Mouse (Mus musculus) liver, embryonic 13.5 days (tissue): ENCODE measurements around the gene Atp1a3. TPM values are rescaled to one million over a fixed set of nuclear protein-coding genes. Genes with fewer than 3 reads are reported as not detected.

Experiments
- ATAC-seq: fragments of 200-750 bp; cut with Nextera tagmentation; 2 replicates; pipeline ENCODE4 v1.8.0; 2017; ENCODE audit warnings: low read depth, mild to moderate bottlenecking, moderate number of reproducible peaks, moderate library complexity
- DNase-seq: peaks from one replicate; pipeline ENCODE4 v3.0.0; 2022
- H3K27ac ChIP-seq: fragments of 300-500 bp; sonication (generic); 2 replicates; pipeline ENCODE4 v1.5.1; 2015; ENCODE audit warnings: moderate library complexity, mild to moderate bottlenecking, inconsistent platforms
- H3K27me3 ChIP-seq: fragments of 300-500 bp; sonication (generic); 2 replicates; pipeline ENCODE4 v1.6.1; 2015; ENCODE audit warnings: mild to moderate bottlenecking, inconsistent platforms
- H3K36me3 ChIP-seq: fragments of 300-500 bp; sonication (generic); 2 replicates; pipeline ENCODE4 v1.6.1; 2015; ENCODE audit warnings: mild to moderate bottlenecking, inconsistent platforms
- H3K4me1 ChIP-seq: fragments of 300-500 bp; sonication (generic); replicated peaks from 2 replicates; pipeline ENCODE4 v1.6.1; 2015; ENCODE audit warnings: inconsistent platforms
- H3K4me2 ChIP-seq: fragments of 300-500 bp; sonication (generic); 2 replicates; pipeline ENCODE4 v1.6.1; 2015; ENCODE audit warnings: inconsistent platforms, mild to moderate bottlenecking, moderate library complexity
- H3K4me3 ChIP-seq: fragments of 300-500 bp; sonication (generic); replicated peaks from 2 replicates; pipeline ENCODE4 v1.5.1; 2015; ENCODE audit warnings: mild to moderate bottlenecking, inconsistent platforms
- H3K9ac ChIP-seq: fragments of 300-500 bp; sonication (generic); 2 replicates; pipeline ENCODE4 v1.6.1; 2015; ENCODE audit warnings: mild to moderate bottlenecking, inconsistent platforms
- H3K9me3 ChIP-seq: fragments of 300-500 bp; sonication (generic); replicated peaks from 2 replicates; pipeline ENCODE4 v1.6.1; 2016; ENCODE audit warnings: inconsistent platforms
- WGBS: fragments of 180-500 bp; shearing (Covaris S2); methylation state at CpG from one replicate; pipeline ENCODE4 v1.1.7; 2015; ENCODE audit not compliant: insufficient replicate concordance; 5-methylcytosine and 5-hydroxymethylcytosine counted together
- polyA plus RNA-seq: library from polyadenylated mRNA; unstranded; fragments of >200 nt; fragmentation: Nextera tagmentation; extraction: Ambion mirVana; gene quantifications from 2 replicates; pipeline ENCODE4 v1.2.1, GENCODE M21; 2015

The Atp1a3 gene
- polyA plus RNA-seq, 1 experiment from 2014 or later, result 0.82 TPM

DNA sequence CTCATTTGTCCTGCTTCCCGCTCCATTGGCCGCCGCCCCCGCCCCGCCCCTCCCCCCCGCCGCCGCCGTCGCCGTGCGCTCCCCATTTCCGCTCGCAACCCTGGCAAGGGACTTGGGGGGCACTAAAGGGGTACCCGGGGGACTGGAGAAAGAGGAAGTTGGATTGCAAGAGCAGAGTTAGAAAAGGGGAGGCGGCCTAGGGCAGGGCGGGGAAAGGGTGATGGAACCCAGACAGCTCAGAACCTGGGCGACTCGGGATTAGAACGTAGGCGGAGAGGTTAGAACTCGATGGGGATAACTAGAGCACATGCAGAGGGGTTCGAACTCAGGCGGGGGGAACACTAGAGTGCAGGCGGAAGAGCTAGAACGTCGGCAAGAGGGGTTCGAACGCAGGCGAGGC, 51.3 kb downstream of the Atp1a3 start:
- DNase-seq (no peak), ATAC-seq (no peak)
- Histone ChIP-seq H3K27me3 (peaks cover 81% of the 10 kb centered on the region), H3K4me1 (no peaks in the 10 kb centered on the region), H3K4me3 (peak overlapping the region; percentile 34), H3K9ac (no peak overlapping the region), H3K27ac (no peak overlapping the region), H3K9me3 (no peaks in the 10 kb centered on the region), H3K4me2 (peak overlapping the region; percentile 51), H3K36me3 (no peaks in the 10 kb centered on the region)
- WGBS, result 2% methylated on average over 30 of the region's 30 CpGs

DNA sequence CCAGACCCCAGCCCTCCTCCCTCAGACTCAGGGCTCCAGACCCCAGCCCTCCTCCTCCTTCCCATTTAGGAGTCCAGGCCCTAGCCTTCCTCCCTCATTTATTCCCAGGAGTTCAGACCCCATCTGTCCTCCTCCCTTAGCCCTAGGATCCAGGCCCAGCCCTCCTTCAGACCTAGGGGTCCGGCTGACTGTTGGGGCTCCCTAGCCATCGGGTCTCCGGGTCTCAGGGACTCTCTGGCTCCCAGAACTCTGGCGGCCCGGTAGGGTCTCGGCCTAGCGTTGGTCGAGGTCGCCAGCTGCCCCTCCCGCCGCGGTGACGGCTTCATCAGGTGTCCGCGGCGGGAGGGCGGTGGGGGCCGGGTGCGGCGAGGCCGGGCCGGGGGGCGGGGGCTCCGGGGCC, 51.8 kb downstream of the Atp1a3 start:
- Histone ChIP-seq H3K4me1 (no peaks in the 10 kb centered on the region), H3K27ac (no peak overlapping the region), H3K4me3 (peak overlapping the region; percentile 34), H3K27me3 (peaks cover 85% of the 10 kb centered on the region), H3K9me3 (no peaks in the 10 kb centered on the region), H3K9ac (no peak overlapping the region), H3K36me3 (no peaks in the 10 kb centered on the region), H3K4me2 (peak overlapping the region; percentile 51)
- WGBS, result 3% methylated on average over 24 of the region's 24 CpGs
- no peak for DNase-seq
- no peak for ATAC-seq

DNA sequence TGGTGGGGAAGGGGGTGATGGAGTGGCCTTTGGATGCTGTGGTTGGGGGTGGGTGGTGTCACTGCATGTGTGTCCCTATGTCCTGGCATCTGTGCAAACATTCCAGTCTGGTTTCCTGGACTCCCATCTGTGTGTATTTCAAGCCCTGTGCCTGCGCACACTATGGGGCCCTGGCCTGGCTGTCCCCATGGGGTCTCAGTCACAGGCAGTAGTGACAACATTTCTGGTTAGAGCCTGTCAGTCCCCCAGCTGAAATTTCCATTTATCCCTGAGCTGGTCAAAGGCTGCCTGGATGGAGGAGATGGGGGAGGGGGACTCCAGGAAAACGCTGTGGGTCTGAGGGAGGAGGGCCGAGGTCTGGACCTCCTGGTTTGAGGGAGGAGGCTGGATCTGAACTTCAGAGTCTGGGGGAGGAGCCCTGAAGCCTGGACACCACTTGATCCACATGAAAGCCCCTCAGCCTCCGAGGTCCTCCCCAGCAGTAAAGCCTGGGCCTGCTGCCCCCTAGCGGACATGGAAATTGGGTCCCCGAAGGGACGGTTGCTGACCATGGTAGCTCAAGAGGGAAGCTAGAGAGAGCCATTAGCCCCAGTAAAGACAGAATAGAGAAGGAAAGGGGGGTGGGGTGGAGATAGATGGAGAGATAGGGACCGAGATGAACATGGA, 55.7 kb downstream of the Atp1a3 start:
- peaks cover 100% of the 10 kb centered on the region for H3K27me3 ChIP-seq
- no peaks in the 10 kb centered on the region for H3K36me3 ChIP-seq
- H3K4me3 ChIP-seq, result no peak overlapping the region
- H3K27ac ChIP-seq, result no peak overlapping the region
- DNase-seq, result peak; percentile 39
- WGBS, result 3% methylated on average over 8 of the region's 8 CpGs
- H3K4me1 ChIP-seq, result no peaks in the 10 kb centered on the region
- no peaks in the 10 kb centered on the region for H3K9me3 ChIP-seq
- 0 out of 2 replicates have a peak, but pooled peaks have one; percentile 23 for ATAC-seq
- H3K9ac ChIP-seq, result no peak overlapping the region
- H3K4me2 ChIP-seq, result no peak overlapping the region

DNA sequence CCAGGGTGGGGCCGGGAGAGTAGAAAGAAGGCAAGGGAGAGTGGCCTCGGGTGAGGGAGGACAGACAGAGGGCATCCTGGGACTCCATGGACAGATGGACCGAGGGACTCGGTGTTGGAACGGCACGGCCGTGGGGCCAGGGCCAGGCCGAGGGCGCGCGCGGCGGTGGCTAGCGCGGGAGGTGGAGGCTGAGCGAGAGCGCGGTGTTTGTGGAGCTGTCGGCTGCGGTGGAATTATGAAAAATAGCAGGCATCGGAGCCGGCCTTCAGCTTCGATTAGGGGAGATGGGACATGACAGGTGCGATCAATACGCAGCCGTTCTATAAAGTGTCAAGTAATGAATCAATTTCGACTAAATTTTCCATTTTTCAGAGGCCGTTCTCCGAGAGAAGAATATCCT, 57.0 kb downstream of the Atp1a3 start:
- 6% methylated on average over 29 of the region's 29 CpGs for WGBS

DNA sequence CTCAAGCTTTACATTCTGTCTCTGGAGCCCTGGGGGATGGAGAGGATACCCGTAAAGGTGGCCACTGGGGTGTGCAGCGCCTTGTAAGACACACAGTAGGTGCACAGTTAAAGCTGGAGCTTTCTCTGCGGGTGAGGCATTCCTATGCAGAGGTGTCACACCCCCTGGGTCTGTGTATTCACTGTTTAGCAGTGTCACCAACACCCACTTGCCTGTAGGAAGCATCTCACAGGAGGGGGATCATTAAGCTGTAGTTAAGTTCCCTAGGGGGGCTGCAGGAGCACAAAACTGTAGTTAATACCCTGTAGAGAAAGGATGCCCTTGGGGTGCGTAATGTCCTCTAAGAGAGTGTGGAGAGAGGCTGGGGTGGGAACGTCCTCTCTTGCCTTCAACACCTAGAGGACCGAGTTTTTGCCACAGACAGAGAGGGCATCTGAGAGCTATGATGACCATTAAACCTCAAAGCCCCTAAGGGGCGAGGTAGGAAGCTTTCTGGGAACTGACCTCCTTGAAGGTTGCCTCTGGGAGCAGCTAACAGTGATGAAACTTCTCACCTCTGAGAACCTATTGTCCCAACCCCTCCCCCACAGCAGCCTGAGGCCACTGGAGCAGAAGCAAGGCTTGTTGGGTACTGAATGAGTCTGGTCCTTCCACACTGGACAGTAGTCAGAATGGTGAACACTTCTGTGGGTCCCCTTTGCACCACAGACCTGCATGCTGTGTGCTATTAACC, 58.3 kb downstream of the Atp1a3 start:
- 3% methylated on average over 7 of the region's 7 CpGs for WGBS
- DNase-seq (no peak), ATAC-seq (no peak)
- peaks cover 7% of the 10 kb centered on the region; the same call in 1 of the 2 replicates for H3K4me1 ChIP-seq
- H3K4me3 ChIP-seq, result no peak overlapping the region
- no peak overlapping the region for H3K4me2 ChIP-seq
- H3K27ac ChIP-seq, result no peak overlapping the region
- peaks cover 100% of the 10 kb centered on the region for H3K27me3 ChIP-seq
- H3K9me3 ChIP-seq, result no peaks in the 10 kb centered on the region
- no peaks in the 10 kb centered on the region for H3K36me3 ChIP-seq
- no peak overlapping the region for H3K9ac ChIP-seq

More for the DNA sequence above, 57.0 kb downstream of the Atp1a3 start:
- Histone ChIP-seq H3K9me3 (no peaks in the 10 kb centered on the region), H3K27ac (no peak overlapping the region), H3K4me3 (no peak overlapping the region), H3K4me2 (no peak overlapping the region), H3K27me3 (peaks cover 100% of the 10 kb centered on the region), H3K9ac (no peak overlapping the region), H3K4me1 (peaks cover 7% of the 10 kb centered on the region; the same call in 1 of the 2 replicates), H3K36me3 (no peaks in the 10 kb centered on the region)
- ATAC-seq (no peak), DNase-seq (no peak)

DNA sequence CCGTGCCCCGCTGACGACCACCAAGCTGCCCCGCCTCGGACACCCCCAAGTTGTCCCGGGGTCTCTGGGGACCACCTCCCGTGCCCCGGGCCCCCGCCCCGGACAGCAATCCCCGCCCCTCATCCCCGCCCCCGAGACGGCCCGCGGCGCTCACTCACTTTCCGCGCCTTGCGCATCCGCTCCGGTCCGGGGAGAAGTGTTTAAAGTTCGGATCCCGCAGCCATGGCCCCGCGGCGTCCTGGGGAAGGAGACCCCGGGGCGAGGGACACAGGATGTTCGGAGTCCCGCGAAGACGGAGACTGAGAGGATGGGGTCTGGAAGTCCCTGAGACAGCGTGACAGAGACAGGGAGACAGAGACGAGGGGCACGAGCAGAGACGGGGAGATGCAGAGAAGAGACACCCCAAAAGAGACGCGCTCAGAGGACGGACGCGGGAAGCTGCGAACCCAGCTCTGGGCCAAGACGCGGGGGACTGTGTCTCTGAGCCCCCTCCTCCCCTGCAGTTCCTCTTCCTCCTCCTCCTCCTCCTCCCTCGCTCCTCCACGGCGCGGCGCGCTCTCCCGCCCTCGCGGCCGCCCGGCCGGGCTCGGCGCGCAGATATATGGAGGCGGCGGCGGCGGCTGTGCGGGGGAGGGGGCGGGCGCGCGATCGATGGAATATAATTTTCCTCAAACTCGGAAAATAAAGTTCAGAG, 61.4 kb downstream of the Atp1a3 start, which contains the start of gene Gm4881:
Gene Gm4881 (minus strand): TSS at position 238 of the 694 bp plus-strand sequence.
- Histone ChIP-seq H3K27me3 (peaks cover 100% of the 10 kb centered on the region), H3K36me3 (no peaks in the 10 kb centered on the region), H3K4me1 (peaks cover 7% of the 10 kb centered on the region; the same call in 1 of the 2 replicates), H3K9me3 (no peaks in the 10 kb centered on the region), H3K4me2 (peak within 1 kb of the TSS; percentile 48), H3K4me3 (peak within 1 kb of the TSS; percentile 33), H3K27ac (no peak within 1 kb of the TSS), H3K9ac (no peak within 1 kb of the TSS)
- DNase-seq (no peak), ATAC-seq (no peak)
- WGBS, result 2% methylated on average over 67 of the region's 72 CpGs

DNA sequence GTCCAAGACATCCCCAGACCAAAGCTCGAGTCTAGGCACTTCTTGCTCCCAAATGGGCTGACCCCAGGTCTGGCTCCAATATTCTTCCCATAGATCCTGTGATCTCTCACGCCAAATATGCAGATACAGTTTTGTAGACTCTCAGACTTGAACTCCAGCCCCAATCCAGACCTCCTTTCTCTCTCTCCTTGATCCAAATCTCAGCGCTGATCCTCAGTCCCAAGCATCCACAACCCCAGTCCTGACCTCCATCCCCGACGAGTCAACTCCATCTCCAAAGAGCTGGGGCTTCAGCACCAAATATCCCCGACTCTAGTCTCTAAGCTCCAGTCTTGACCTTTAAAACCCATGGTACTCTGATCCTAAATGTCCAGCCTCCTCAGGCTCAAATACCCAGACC, 62.1 kb downstream of the Atp1a3 start:
- DNase-seq (no peak), ATAC-seq (no peak)
- Histone ChIP-seq H3K4me2 (no peak overlapping the region), H3K36me3 (no peaks in the 10 kb centered on the region), H3K27ac (no peak overlapping the region), H3K4me1 (peaks cover 7% of the 10 kb centered on the region; the same call in 1 of the 2 replicates), H3K4me3 (no peak overlapping the region; the same call in 1 of the 2 replicates), H3K27me3 (peaks cover 99% of the 10 kb centered on the region), H3K9ac (no peak overlapping the region), H3K9me3 (no peaks in the 10 kb centered on the region)
- 7% methylated on average over 6 of the region's 6 CpGs for WGBS

DNA sequence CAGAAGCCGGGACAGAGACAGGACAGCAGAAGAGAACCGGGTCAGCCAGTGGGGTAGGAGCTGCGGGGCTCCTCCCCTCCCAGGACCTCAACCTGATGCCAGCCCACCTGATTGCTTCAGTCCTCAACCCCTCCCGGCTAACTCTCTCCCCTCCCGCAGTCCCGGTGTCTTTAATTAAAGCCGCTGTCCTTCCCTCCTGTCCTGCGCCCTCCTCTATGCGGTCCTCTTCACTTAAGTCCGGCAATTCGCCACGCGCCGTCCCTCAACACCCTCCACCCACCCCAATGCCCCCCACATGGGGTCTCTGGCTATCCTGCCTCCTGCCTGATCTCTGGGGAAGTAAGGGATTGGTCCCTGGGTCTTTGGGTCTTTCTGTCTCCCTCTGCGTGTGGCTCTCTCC, 74.1 kb downstream of the Atp1a3 start:
- DNase-seq, result no peak

DNA sequence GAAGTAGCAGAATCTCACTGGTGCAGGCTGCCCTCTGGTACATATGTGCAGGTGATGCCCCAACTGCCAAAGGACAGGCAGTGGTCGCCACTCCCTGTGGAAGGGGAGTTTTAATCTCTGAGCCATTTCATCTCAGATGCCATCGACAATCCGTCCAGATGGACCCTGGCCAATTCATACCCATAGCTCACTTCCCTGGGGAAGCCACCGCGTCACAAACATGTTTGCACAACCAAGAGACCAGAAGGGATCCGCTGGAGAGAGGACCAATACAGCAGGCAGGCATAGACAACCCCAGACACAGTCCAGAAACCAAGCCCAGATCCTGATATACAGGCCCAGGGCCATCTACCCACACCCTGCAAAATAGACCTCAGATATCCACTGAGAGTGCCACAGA, 75.3 kb downstream of the Atp1a3 start:
- Histone ChIP-seq H3K4me1 (no peaks in the 10 kb centered on the region), H3K9ac (no peak overlapping the region), H3K36me3 (peaks cover 20% of the 10 kb centered on the region), H3K27ac (no peak overlapping the region), H3K4me3 (no peak overlapping the region), H3K27me3 (peaks cover 72% of the 10 kb centered on the region), H3K9me3 (no peaks in the 10 kb centered on the region), H3K4me2 (no peak overlapping the region)
- no peak for ATAC-seq
- DNase-seq, result no peak
- WGBS, result 44% methylated on average over 6 of the region's 6 CpGs

More for the DNA sequence above, 74.1 kb downstream of the Atp1a3 start:
- H3K4me1 ChIP-seq, result no peaks in the 10 kb centered on the region
- no peak for ATAC-seq
- H3K27ac ChIP-seq, result no peak overlapping the region
- H3K4me3 ChIP-seq, result no peak overlapping the region
- peaks cover 8% of the 10 kb centered on the region for H3K36me3 ChIP-seq
- WGBS, result 3% methylated on average over 15 of the region's 15 CpGs
- H3K27me3 ChIP-seq, result peaks cover 84% of the 10 kb centered on the region
- no peak overlapping the region for H3K4me2 ChIP-seq
- H3K9ac ChIP-seq, result no peak overlapping the region
- H3K9me3 ChIP-seq, result no peaks in the 10 kb centered on the region
